Mouse (Mus musculus) monocyte, adult 5-6 weeks (primary cell): Measurements from ENCODE around the gene C1s2. TPM values are rescaled to one million over a fixed set of nuclear protein-coding genes. Genes with fewer than 3 reads are reported as not detected.
A peak's percentile ranks its signal among the peaks of the same experiment; 100 is the strongest.
"Not testable (repeated sequence)": the region's sequence is repeated elsewhere in the genome, so short reads cannot be mapped to it uniquely, and the experiment has no call there.

Experiments used
- ATAC-seq: fragments of 153-309, 156-312 bp; replicated peaks from 2 replicates; pipeline ENCODE4 v1.8.0; 2017; ENCODE audit warnings: mild to moderate bottlenecking; ENCODE audit not compliant: low TSS enrichment, insufficient number of reproducible peaks, severe bottlenecking, poor library complexity, low FRiP score
- total RNA-seq: library from RNA; stranded (forward); fragments of 200-1000, 200-491, 200-594 nt; gene quantifications from 3 replicates; pipeline ENCODE4 v1.2.3, GENCODE M21; 2017

C1s2 gene
- total RNA-seq = not detected in 3 replicates

DNA sequence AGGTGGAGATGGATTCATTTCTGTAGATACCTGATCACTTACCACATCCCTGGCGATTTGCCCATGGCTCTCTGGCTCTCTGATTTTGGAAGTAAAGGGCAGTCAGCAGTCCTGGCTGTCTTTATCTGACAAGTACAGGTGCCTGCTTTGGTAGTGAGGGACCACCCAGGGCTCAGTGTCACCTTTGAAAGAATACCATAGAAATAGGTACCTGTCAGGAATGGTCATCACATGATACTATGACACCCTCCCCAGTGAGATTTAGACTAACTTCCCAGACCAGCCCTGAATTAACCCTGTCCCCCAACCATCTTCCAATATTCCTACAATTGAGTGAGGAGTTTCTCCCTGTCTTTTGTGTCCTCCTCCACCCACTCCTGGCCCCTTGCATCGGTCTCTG, at the start of gene C1s2:
Gene C1s2 (minus strand): TSS at position 101 of the 400 bp plus-strand sequence.
- not testable (repeated sequence) for ATAC-seq

DNA sequence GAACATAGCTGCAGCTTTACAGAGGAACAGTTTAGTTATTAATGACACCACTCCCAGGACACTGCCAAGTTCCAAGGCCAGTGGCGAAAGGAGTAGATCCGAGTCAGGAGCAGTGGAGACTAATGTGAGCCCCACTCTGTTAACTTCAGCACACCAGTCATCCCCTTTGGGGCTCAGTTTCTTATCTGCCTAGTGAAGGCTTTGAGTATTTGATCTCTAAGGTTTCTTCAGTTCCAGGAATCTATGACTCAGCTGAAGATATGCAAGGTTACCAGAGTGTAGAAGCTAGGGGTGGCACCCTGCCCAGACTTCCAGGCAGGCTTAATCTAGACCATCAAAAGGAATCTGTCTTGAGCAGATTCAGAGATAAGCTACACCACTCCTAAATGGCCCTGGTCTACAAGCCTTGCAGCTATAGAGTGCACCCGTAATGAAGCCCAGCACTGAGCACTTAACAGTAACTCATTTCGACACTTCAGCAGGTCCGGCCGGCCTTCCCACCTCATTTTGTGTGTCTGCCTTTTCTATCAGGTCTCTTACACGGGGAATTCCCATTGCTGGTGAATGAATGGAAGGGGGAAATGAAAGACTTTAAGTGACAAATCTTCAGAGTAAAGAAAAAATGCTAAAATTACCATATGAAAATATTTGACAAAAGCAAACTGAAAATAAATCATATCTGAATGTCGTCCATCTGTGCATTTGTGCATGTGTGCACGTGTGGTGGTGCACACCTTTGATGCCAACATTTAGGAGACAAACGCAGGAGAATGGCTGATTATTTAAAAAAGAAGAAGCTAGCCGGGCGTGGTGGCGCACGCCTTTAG, 47.9 kb upstream of the C1s2 start:
- ATAC-seq = no peak

DNA sequence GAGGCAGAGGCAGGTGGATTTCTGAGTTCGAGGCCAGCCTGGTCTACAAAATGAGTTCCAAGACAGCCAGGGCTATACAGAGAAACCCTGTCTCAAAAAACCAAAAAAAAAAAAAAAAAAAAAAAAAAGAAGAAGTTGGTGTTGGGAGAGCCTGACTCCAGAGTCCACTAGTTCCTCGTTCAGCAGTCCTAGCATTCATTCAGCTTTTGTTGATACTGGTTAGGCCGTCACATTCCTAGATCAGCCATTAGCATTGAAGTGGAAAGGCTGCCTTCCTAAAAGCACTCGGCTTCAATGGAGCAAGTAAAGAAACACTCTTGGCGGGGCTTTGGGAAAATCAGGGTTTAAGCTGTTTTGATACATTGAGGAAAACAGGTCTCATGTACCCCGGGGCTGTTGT, 46.4 kb upstream of the C1s2 start:
- ATAC-seq = not testable (repeated sequence)

DNA sequence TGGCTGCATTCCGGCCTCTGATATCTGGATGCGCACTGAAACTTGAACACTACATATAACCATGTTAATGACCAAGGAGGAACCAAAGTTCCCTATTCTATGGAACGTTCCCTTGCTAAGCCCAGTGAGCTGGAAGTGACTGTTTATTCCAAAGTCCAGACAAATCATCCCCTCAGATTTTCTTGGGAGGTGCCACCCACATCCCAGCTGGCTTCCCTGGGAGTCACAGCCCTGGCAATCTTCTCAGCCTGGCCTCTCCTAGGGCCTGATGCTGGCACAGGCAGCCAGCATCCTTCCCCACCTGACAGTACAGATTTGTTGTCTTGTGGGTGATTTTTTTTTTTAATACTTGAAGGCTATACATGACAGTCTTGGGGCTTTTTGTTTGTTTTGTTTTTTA, 43.6 kb upstream of the C1s2 start:
- no peak for ATAC-seq

DNA sequence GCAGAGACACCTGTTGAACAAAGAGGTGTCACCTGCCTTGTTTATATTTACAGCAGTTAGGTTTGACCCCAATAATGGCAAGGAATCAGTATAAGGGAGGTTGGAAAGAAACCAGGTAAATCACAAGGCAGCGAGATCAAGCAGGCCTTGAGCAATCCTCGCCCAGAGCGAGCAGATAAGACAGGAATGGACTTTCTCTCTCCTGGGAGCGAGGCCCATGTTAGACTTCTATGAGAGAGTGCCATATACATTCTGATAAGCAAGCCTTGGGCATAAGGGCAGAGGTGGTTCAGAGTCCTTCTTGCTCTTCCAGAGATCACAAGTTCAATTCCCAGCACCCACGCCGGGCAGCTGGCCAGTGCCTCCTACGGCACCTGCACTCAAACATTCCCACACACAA, 42.9 kb upstream of the C1s2 start:
- ATAC-seq = no peak

DNA sequence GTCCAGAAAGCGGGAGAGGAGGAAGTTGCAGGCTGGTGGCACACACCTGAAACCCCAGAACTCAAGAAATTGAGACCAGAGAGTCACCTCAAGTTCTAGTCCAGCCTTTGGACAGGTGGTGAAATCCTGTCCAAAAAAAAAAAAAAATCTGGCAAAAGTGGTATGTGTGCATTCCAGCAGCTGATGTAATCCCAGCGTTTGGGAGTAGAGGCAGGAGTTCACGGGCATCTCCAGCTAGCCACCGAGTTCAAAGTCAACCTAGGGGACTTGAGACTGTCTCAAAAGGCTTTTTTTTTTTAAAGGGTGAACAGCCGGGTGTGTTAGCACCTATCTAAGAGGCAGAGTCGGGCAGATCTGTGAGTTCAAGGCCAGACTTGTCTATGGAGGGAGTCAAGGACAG, 40.3 kb upstream of the C1s2 start:
- no peak for ATAC-seq

DNA sequence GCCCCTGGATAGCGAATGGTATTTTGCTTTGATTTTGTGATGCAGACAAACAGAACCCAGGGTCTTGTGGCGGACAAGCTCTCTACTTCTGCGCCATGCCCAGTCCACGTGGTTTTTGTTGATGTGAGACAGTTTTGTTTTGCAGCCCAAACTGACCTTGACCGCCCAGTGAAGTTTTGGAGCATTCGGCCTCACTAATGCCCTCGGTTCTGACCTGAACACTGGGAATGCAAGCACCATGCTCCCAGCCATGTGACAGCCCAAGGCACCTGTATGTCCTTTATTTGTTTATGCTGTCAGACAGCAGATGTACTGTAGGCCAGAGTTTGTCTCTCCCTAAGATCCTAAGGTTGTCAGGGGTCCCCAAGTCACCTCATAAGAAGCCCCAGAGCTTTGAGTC, 38.7 kb upstream of the C1s2 start:
- ATAC-seq = no peak

DNA sequence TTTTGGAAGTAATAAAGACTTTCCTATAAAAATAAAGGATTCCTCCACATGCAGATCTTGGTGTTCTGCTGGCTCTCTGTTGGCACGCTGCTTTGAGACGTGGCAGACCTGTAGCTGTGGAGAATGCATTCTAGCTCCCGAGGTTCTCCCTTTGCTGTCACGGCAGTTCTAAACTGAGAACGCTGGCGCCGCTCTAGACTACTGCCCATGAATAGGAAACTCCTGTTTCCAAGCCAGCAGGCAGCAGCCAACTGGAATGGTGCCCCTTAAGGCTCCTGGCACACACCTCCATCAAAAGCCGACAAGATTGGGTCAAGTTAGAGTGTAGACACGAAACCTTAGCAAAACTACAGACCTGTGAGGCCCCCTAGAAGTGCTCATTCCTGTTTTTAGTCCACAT, 37.7 kb upstream of the C1s2 start:
- ATAC-seq = no peak

DNA sequence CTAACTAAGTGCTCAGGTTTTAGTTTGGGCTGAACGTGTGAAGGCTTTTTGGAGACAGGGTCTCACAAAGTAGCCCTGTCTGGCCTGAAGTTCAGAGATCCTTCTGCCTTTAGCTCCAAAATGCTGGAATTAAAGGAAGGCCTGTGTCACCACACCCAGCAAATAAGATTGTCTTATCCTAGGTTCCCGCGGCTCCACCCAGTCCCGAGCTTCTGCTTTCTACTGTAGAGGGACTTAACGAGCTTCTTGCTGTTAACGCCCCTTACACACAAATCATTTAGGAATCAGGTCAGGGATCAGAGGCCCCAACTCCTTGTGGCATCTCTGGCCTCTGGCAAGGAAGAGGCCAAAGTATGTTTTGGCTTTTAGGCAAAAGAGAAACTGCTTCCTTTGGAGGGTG, 36.2 kb upstream of the C1s2 start:
- ATAC-seq = no peak

DNA sequence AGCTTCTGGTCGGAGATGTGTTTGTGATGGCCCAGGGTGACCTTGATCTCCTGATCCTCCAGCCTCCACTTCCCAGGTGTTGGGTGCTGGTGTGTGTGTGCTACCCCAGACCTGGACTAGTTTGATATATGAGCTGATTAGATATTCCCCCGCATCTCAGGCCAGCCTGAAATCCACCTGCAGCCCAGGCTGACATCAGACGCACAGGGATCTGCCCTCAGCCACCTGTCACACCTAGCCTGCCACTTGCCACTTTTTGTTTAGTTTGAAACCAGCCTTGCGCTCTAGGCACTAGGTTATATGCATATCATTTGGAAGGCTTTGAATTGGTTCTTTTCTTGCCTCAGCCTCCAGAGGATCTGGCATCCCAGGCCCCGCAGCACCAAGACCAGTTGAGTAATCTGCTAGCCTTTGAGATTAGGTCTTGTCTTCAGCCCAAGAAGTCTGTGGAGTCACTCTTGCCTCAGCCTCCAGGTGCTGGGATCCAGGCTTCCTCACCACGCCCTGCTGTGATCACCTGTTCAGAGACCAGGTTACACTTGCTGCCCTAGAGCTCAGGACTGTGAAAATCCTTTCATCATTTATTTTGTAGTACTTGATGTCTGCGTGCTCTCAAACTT, 34.5 kb upstream of the C1s2 start:
- no peak for ATAC-seq

DNA sequence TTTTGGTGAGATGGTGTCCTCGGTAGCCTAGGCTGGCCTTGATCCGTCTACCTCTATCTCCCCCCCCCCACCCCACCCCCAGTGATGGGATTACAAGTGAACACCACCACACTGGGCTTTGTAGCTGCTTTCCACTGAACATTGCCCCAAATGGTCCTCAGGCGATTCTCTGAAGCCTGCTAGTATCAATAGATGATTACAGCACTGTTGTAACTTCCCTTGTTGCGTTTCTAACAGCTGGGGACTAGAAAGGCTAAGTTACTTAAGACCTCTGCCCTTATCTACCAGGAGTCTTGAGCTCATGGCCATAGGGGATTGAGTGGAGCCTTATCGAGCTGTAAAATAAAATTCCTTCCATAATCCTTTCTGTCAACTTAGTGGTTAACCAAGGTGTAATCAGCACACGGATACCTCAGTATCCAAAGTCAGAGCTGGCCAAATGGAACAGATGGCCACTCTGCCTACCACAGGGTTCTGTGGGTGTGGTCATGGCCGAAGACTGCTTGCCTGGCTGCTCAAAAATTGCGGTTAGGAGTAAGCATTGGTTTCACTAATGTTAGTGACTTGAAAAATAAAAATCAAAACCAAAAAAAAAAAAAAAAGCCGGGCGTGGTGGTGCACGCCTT, 33.5 kb upstream of the C1s2 start:
- ATAC-seq = no peak

DNA sequence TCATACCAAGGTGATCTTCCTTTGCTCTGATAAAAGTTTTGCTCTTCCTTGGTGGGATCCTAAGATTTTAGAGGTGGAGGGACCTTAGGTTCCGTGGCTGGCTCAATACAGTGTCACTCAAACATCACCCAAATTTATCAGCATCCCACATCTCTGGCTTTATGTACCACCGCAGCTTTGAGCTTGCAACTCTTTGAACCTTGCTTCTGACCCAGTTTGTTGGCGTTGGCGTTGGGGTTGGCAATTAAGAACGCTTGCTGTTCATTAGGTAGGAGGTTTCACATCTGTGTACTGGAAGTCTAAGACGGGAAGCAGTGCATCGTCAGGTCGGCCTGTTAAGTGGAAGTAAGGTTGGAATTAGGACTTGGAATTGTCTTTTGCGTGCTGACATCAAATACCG, 29.1 kb upstream of the C1s2 start:
- ATAC-seq = no peak

DNA sequence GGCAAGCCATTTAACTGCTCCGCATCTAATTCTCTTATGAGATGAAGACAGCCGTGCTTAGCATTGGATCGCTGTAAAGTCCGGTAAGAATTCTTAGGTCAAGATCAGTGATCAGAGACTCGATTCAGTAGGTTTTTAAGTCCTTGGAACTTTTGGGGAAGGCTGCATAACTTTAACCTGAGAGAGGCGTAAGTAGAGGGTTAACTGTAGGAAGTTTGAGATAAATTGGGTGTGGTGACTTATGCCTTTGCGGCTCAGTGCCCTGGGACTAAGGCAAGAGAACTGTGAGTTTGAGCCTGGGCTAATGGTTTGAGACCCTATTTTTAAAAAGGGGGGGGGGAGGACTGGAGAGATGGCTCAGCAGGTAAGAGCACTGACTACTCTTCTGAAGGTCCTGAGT, 28.4 kb upstream of the C1s2 start:
- ATAC-seq = no peak

DNA sequence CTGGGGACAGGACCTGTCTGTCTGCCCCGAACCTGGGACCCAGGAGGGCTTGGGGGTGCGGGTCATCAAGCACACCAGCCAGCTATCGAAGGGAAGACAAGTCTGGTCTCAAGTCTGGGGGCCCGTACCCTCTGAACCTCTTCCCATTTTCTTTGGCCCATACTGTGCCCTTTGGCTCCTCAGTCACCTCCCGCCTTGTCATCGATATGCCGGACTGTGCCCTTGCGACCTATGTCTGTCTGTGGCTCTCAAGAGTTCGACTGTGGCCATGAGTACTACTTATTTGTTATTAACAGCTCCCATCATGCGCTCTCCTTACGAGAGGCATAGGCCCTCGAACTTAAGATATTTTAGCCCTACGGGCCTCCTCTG, 27.5 kb upstream of the C1s2 start:
- ATAC-seq = no peak; the same call in 1 of the 2 replicates

DNA sequence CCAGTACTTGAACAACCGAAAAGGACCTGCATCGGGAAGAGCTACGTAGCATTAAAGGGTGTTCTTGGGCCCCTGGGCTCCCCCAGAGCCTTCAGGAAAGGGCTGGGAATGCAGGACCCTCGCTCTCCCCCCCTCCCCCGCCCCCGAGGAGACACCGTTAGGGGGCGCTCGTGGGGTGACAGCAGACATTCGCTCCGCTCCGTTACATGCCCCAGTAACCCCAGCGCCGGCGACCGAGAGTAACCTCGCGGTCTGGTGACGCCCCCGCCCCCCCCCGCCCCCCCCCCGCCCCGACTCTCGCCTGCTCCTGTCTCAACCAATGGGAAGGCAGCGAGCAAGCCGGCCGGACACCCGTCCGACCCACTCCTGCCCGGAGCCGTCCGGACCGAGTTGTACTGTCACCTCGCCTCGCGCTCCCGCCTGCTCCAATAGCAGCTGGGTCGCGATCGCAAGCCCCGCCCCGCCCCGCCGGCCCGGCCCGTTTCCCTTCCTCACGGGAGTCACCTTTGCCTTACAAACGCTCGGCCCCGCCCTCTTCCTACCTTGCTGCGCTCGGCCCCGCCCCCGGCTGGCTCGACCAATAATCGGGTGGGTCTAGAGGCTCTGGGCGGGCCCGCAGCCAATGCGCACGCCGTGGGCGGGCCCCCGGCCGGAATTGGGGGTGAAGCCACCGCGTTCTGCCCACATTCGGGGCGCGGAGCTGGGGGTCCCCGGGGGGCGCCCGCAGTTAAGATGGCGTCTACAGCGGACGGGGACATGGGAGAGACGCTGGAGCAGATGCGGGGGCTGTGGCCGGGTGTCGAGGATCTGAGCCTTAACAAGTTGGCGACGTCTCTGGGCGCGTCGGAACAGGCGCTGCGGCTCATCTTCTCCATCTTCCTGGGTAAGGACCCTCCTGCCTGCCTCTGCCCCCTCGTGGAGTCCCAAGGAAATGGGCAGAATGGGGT, 26.9 kb upstream of the C1s2 start, which contains the start of gene Lpcat3:
Gene Lpcat3 (plus strand): TSS at position 551 of the 947 bp plus-strand sequence.
- ATAC-seq = peak; percentile 91

DNA sequence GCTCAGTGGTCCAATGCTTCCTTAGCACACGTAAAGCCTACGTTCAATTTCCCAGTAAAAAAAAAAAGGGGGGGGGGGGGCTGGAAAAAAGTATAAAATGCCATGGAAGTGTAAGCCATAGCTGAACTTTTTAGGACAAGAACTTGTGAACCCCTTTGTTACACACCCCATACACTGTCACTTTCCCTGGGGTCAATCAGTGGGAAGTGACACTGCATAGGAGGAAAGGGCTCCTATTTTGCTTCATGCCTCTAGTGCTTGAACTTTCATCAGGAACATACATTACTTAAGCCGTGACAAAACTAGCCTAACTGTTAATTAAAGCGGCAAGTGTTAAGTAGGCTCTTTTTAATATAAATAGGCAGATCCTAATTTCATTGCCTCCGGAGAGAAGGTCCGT, 26.1 kb upstream of the C1s2 start:
- ATAC-seq = no peak

DNA sequence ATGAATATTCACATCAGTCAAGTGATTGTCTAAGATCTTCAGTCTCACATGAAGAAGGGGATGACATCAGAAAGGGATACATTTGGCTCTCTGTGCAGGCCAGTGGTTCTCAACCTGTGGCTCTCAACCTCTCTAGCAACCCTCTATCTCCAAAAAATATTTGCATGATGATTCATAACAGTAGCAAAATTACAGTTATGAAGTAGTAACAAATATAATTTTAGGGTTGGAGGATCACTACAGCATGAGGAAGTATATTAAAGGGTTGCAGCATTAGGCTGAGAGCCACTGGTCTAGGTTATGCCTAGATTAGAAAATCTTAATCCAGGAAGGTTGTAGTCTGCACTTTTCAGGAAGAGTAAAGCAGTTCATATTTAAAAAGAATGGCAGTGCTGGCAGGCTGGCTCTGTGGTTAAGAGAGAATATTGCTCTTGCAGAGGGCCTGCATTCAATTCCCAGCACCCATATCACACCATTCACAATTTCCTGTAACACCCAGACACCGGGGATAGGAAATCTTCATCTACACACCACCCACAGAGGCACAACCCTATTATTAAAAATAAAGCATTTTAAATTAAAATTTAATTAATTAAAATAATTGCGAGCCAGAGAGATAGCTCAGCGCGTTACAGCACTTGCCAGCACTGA, 25.4 kb upstream of the C1s2 start:
- ATAC-seq = no peak

DNA sequence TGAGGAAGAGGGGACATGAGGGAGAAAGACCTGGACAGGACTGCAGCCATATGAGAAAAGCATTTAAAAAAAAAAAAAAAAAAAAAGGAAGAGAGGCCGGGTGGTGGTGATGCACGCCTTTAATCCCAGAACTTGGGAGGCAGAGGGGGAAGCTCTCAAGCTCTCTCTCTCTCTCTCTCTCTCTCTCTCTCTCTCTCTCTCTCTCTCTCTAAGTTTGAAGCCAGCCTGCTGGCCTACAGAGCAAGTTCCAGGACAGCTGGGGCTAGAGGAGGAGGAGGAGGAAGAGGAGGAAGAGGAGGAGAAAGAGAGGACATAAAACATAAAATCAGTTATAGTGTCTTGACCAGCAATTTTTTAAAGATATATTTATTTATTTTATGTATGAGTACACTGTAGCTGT, 22.2 kb upstream of the C1s2 start:
- ATAC-seq = no peak
